Comparison of ENCODE assay signal across 8 mouse cellular contexts in genomic region chr1:172297611-172298537, GRCm38 (mm10). TPM values are rescaled to one million over a fixed set of nuclear protein-coding genes. Genes with fewer than 3 reads are reported as not detected.
DNase-seq lines count a peak whose midpoint lies in the region; ATAC-seq and TF ChIP-seq lines count a peak whose summit lies in the region.

Gene Atp1a2, minus strand, starts transcription at chr1:172298064.

- no peaks in the 10 kb centered on the region for H3K36me3 ChIP-seq in kidney, adult 2 months (ENCODE audit: control insufficient read depth, insufficient read depth, low read length)
- no peaks in the 10 kb centered on the region for H3K36me3 ChIP-seq in intestine, embryonic 14.5 days (ENCODE audit: control insufficient read depth, insufficient read depth, low read length)

- no peaks in the 10 kb centered on the region; the same call in 1 of the 2 replicates for H3K4me1 ChIP-seq in kidney, adult 2 months (ENCODE audit: control insufficient read depth, insufficient read depth, low read length)
- peaks cover 28% of the 10 kb centered on the region for H3K4me1 ChIP-seq in intestine, embryonic 14.5 days (replicated peaks; ENCODE audit: control insufficient read depth, insufficient read depth, low read length)
- no peaks in the 10 kb centered on the region for H3K4me1 ChIP-seq in lung, adult 2 months (ENCODE audit: control insufficient read depth, insufficient read depth, low read length)

- peak within 1 kb of the TSS; percentile 30 for H3K4me3 ChIP-seq in kidney, adult 2 months (ENCODE audit: insufficient read depth, low read depth, low read length)
- H3K4me3 ChIP-seq in intestine, embryonic 14.5 days (ENCODE audit: low read depth, low read length): peak within 1 kb of the TSS; percentile 29
- peak within 1 kb of the TSS; percentile 68 for H3K4me3 ChIP-seq in lung, adult 2 months (replicated peaks; ENCODE audit: extremely low read depth, low read depth, low read length)

- no peaks in the 10 kb centered on the region for H3K27me3 ChIP-seq in kidney, adult 2 months (replicated peaks; ENCODE audit: control insufficient read depth, insufficient read depth, low read length)
- H3K27me3 ChIP-seq in intestine, embryonic 14.5 days (replicated peaks; ENCODE audit: control insufficient read depth, insufficient read depth, low read length): no peaks in the 10 kb centered on the region

- H3K27ac ChIP-seq in kidney, adult 2 months (ENCODE audit: insufficient read depth, low read depth, low read length): no peak within 1 kb of the TSS
- H3K27ac ChIP-seq in intestine, embryonic 14.5 days (ENCODE audit: low read depth): peak within 1 kb of the TSS; percentile 34; the same call in 1 of the 2 replicates

- no peak for TF ChIP-seq CTCF in kidney, adult 2 months (conservative IDR thresholded peaks at IDR 0.05; ENCODE audit: insufficient read depth, insufficient read length, low read depth, low read length)
- TF ChIP-seq CTCF in lung, adult 2 months (IDR thresholded peaks at IDR 0.05; ENCODE audit: insufficient read depth, low read length): no peak

- H3K9me3 ChIP-seq in intestine, embryonic 14.5 days (ENCODE audit: control insufficient read depth, low read length): no peaks in the 10 kb centered on the region

- WGBS in kidney, adult 2 months: 29% methylated on average over 16 of the region's 16 CpGs
- WGBS in intestine, embryonic 14.5 days: 4% methylated on average over 16 of the region's 16 CpGs
- WGBS in lung, adult 2 months: 21% methylated on average over 16 of the region's 16 CpGs

- DNase-seq in kidney, adult 2 months: no peak
- DNase-seq in kidney, adult 11 months: no peak
- DNase-seq in embryo, embryonic 11 days: peak; percentile 73
- no peak for DNase-seq in gonadal fat pad, adult 2 months (ENCODE audit: low read depth)
- DNase-seq in intestine, embryonic 14.5 days (ENCODE audit: low spot score): peak; percentile 63
- no peak for DNase-seq in lung, adult 2 months
- peak; percentile 53 for DNase-seq in ovary, postnatal 14 days (ENCODE audit: low spot score)
- no peak for DNase-seq in thymus, postnatal 10 days (ENCODE audit: low spot score in 2 of 2)

- ATAC-seq in intestine, embryonic 14.5 days (replicated peaks; ENCODE audit: low FRiP score, low TSS enrichment, low read depth): peak; percentile 41; the same call in 1 of the 2 replicates

- H3K9ac ChIP-seq in intestine, embryonic 14.5 days (ENCODE audit: low read length): peak within 1 kb of the TSS; percentile 39

- TF ChIP-seq POLR2A in kidney, adult 2 months (IDR thresholded peaks at IDR 0.05; ENCODE audit: low read depth, low read length): no peak
- TF ChIP-seq POLR2A in lung, adult 2 months (IDR thresholded peaks at IDR 0.05; ENCODE audit: borderline replicate concordance, extremely low read depth, low read depth, low read length): peak; percentile 74; the same call in 1 of the 2 replicates

- peak within 1 kb of the TSS; percentile 52 for H3K4me2 ChIP-seq in intestine, embryonic 14.5 days (ENCODE audit: low read length)

RNA-seq across cellular contexts. Expression of gene Atp1a2, which starts in this region (rescaled TPM):
- polyA plus RNA-seq in kidney, adult 2 months (2012; rRNA removed): 21.5 and 36.4 TPM in 2 replicates
- polyA plus RNA-seq in gonadal fat pad, adult 2 months (2012; rRNA removed): 167 and 195 TPM in 2 replicates
- 1.6 and 1.7 TPM in 2 replicates for polyA plus RNA-seq in intestine, embryonic 14.5 days (2014; fragmentation: Nextera tagmentation; extraction: Ambion mirVana)
- polyA plus RNA-seq in lung, adult 2 months (2012; rRNA removed): 56.1 and 93.0 TPM in 2 replicates

Comparison
In these comparisons a context has a peak if more than half of its experiments do, and no peak if none do; other contexts are left out.
1. DNase-seq: peak in embryo, embryonic 11 days (single experiment), intestine, embryonic 14.5 days (single experiment) and ovary, postnatal 14 days (single experiment); none in kidney, adult 2 months (single experiment), kidney, adult 11 months (single experiment), gonadal fat pad, adult 2 months (single experiment), lung, adult 2 months (single experiment) and thymus, postnatal 10 days (0 of 2).
2. Peak in every context shown above with its lines, with median percentiles within 50 percentile points of each other: H3K4me3 ChIP-seq.